Mouse (Mus musculus) spleen, adult 12 weeks (tissue): ENCODE measurements around the gene Ctnnb1.

ENCODE experiments used
- DNase-seq: peaks from one replicate; pipeline ENCODE4 v3.0.0; 2022; ENCODE audit warnings: low spot score

Gene Ctnnb1

GRCm38 (mm10) chr9:120926939-120927606 is 1.9 kb upstream of the Ctnnb1 start:
- DNase-seq = no peak

DNA sequence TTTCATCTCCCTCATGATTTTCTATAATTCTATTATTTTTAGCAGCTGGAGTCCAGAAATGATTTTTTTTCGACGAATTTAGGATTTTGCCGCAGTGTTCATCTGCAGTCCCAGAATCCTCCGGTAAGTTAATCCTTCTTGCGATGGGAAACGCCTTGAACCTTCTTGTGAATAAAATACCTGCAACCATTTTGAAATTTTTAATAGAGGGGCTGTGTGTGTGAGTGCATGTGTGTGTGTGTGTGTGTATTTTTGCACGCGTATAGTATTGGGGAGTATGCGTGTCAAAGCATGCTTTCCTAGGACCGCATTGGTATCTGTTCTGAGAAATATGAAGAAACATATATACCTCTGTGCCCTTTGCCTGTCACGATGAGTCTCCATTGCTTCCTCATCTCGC is 1.0 kb downstream of the Ctnnb1 start:
- no peak for DNase-seq

- DNase-seq = no peak
Measured at GRCm38 (mm10) chr9:120930811-120931210, 1.8 kb downstream of the Ctnnb1 start.

DNA sequence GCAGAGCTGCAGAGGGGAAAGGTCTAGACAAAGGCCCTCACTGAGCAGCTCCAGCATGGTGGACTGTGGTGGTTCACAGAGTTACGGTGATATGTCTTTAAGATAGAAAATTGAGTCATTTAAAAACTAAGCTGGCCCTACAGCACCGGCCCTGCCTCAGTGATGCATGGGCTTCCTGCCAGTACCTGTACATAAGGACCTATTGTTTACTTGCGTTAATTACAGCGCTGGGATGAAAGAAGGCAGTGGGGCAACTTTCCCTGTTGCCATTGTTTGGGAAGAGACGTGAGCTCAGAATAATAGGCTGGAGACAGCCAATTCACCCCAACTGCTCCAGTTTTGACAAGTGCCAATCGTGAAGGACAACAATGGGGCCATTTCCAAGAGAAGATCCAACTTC is 3.4 kb downstream of the Ctnnb1 start:
- no peak for DNase-seq

DNA sequence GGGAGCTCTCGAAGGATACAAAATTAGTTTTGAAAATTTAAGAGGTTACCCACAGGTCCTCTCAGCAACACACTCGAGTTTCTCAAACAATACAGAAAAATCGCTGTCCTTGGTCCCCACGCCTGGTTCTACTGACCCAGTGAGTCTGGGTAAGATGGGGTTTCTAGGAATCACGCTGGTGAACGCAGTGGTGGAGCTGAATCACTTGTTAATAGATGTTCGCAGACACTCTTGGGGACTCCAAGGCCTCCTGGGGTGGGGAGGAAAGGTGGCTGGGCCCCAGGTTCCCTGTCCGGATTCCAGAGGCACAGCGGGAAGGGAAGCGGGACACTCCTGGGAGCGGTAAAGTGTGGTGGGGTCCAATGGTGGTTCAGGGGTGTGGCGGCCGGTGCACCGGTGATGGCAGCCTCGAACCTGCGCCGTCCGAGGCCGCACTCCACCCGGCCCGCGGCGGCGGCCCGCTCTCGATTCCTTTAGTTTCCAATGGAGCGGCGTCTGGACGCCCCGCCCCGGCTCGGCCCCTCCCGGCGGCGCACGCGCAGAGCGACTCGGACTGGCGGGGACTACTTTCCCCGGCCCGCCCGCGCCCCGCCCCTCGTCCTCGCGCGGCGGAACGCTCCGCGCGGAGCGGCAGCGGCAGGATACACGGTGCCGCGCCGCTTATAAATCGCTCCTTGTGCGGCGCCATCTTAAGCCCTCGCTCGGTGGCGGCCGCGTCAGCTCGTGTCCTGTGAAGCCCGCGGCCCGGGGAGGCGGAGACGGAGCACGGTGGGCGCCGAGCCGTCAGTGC is 4.0 kb downstream of the Ctnnb1 start:
- DNase-seq = peak; percentile 97

DNA sequence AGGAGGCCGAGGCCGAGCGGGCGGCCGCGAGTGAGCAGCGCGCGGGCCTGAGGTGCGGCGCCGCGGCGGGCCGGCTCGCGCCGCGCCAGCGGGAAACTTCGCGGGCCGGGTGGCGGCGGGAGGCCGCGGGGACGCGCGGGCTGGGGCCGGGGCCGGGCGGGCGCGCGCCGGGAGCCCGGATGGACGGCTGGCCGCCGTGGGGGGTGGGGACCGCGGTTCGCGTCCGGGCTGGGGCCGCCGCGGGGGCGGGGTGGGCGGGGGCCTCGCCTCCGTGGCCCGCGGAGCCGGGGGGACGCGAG is 4.5 kb downstream of the Ctnnb1 start:
- DNase-seq = no peak

GRCm38 (mm10) chr9:120933886-120934758 is 5.1 kb downstream of the Ctnnb1 start:
- peak; percentile 25 for DNase-seq

DNA sequence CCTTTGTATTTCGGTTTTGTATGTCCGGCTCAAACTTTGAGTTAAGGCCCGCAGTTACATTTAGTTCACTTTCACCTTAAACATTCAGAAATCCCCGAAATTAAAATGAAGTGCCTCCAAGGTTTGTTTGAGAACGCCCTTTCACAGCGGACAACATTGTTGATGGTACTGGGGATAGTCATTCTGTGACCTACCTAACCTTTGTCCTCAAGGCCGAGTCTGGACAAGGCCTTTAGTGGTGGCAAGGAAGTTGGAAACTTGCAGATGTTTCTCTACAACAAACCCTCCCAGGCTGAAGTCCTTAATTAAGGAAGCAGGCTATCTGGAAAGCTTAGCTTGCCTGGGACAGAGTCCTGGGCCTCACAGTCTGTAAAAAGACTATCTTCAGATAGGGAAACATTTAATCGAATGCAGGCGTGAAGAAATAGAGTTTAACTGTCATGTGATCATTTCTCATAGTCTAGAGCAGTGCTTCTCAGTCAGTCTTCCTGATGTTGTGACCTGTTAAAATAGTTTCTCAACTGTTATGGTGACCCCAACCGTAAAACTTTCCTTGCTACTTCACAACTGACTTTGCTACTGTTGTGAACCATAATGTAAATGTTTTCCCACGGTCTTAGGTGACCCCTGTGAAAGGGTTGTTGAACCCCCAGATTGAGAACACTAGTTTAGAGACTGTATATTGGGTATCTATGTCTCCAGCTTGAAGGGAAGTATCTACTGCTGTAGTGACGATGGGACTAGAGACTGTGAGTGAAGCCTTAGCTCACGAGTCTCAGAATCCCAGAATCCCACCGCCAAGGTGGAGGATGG is 6.0 kb downstream of the Ctnnb1 start:
- no peak for DNase-seq

GRCm38 (mm10) chr9:120935634-120935922 is 6.6 kb downstream of the Ctnnb1 start:
- DNase-seq = no peak

GRCm38 (mm10) chr9:120936351-120936750 is 7.3 kb downstream of the Ctnnb1 start:
- DNase-seq = peak; percentile 40

- DNase-seq = no peak
Measured at GRCm38 (mm10) chr9:120940858-120941257, 11.8 kb downstream of the Ctnnb1 start.

GRCm38 (mm10) chr9:120943757-120944156 is 14.7 kb downstream of the Ctnnb1 start:
- DNase-seq = no peak

- DNase-seq = no peak
Measured at GRCm38 (mm10) chr9:120944211-120944610, 15.2 kb downstream of the Ctnnb1 start.

DNA sequence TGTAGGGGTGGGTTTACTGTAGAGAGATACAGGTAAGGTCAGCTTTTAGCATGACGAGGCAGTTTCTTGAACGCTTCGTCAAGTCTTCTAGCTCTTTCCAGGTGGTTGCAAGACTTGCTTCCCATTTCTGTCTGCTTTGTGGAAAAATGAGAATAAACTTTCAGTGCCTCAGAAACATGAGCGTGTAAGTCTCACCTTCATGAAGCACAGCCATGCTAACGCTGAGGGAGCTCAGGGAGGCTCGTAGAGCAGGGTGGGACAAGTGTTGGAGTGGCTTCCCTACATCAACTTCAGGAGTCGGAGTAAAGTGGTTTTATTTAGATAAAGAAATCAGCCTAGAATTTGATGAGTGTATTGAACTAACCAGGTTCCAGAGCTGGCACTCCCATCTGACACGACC is 17.1 kb downstream of the Ctnnb1 start:
- no peak for DNase-seq

- no peak for DNase-seq
Measured at GRCm38 (mm10) chr9:120948832-120949231, 19.8 kb downstream of the Ctnnb1 start.

DNA sequence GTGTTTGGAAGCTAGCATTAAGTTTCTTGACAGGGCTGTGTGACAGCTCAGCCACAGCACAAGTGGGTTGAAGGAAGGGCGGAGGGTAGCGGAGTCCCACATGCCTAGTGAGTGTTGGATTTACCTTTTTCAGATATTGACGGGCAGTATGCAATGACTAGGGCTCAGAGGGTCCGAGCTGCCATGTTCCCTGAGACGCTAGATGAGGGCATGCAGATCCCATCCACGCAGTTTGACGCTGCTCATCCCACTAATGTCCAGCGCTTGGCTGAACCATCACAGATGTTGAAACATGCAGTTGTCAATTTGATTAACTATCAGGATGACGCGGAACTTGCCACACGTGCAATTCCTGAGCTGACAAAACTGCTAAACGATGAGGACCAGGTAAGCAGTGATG is 21.7 kb downstream of the Ctnnb1 start:
- DNase-seq = no peak

DNA sequence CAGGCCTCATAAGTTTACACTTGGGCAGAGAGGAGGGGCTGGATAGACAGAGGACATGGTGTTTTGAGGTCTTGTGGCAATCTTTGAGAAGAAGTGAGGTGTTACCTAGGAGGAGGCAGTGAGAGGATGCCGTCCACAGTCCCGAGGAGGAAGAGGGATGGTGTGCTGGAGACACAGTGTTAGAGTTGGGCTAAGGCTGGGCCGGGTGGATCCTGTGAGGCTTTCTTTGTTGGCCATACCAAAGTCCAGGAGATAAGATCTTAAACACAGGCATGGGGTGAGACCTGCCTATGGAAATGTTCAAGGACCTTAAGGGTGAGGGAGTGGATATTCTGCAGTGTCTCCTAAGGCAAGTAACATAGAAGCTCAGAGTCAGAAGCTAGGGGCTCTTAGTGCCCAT is 22.9 kb downstream of the Ctnnb1 start:
- no peak for DNase-seq

- DNase-seq = no peak
Measured at GRCm38 (mm10) chr9:120958051-120958450, 29.0 kb downstream of the Ctnnb1 start.

GRCm38 (mm10) chr9:120958560-120958959 is 29.5 kb downstream of the Ctnnb1 start:
- no peak for DNase-seq

- DNase-seq = no peak
Measured at GRCm38 (mm10) chr9:120959225-120959624, 30.2 kb downstream of the Ctnnb1 start.

GRCm38 (mm10) chr9:120960611-120961010 is 31.6 kb downstream of the Ctnnb1 start:
- no peak for DNase-seq

DNA sequence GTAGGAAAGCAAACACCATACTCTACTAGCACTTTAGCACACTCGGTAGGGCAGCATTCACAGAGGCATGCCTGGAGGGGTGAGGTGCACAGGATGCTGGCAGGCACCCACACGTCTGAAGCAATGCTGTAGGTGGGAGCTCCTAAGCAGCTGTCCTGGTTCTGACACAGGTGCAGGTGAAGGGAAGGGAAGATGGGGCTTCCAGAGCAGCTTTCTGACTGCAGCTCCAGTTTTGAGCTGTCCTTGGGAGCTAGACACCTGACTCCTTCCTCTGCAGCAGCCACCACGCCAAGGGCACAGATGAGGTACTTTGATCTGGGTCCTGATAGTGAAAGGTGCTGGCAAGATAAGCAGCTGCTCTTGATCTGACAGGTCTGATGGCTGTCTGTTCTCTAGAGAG is 32.5 kb downstream of the Ctnnb1 start:
- no peak for DNase-seq
